Mouse (Mus musculus) megakaryocyte progenitor cell, adult 5-6 weeks (primary cell): ENCODE data around the gene Matk. TPM values are rescaled to one million over a fixed set of nuclear protein-coding genes. Genes with fewer than 3 reads are reported as not detected.
"Not testable (repeated sequence)": the region's sequence is repeated elsewhere in the genome, so short reads cannot be mapped to it uniquely, and the experiment has no call there.

Source experiments
- ATAC-seq: replicated peaks from 2 replicates; pipeline ENCODE4 v1.8.0; 2016; ENCODE audit warnings: mild to moderate bottlenecking, moderate TSS enrichment, inconsistent platforms; ENCODE audit not compliant: poor library complexity
- total RNA-seq, 2 experiments: library from RNA; stranded (forward) in 1 of 2; stranded (reverse) in 1 of 2; fragments of 157-497, 149-512 nt in 1 of 2; fragments of 200-1000 nt in 1 of 2; gene quantifications; 2 replicates each; pipeline versions ENCODE4 v1.2.3 to v1.2.4; 2015 to 2017

Matk gene
- total RNA-seq (2015) (10.2 and 16.7 TPM in 2 replicates), total RNA-seq (2017) (32.7 and 33.7 TPM in 2 replicates)

GRCm38 (mm10) chr10:81252424-81253419, at the start of gene Matk:
Matk (plus strand) TSS chr10:81252935.
- peak; percentile 33 for ATAC-seq

GRCm38 (mm10) chr10:81202978-81203720, 49.6 kb upstream of the Matk start:
- ATAC-seq, result peak; percentile 92

- ATAC-seq, result no peak
These were observed 48.6 kb upstream of the Matk start for GRCm38 (mm10) chr10:81204137-81204536.

- no peak for ATAC-seq
These were observed 42.6 kb upstream of the Matk start for GRCm38 (mm10) chr10:81210154-81210553.

- 0 out of 2 replicates have a peak, but pooled peaks have one; percentile 24 for ATAC-seq
These were observed 36.5 kb upstream of the Matk start for GRCm38 (mm10) chr10:81216260-81216659.

- ATAC-seq, result no peak
These were observed 35.9 kb upstream of the Matk start for GRCm38 (mm10) chr10:81216810-81217209.

- ATAC-seq, result peak; percentile 45; the same call in 1 of the 2 replicates
These were observed 35.5 kb upstream of the Matk start for GRCm38 (mm10) chr10:81217267-81217666.

GRCm38 (mm10) chr10:81217964-81218363, 34.8 kb upstream of the Matk start:
- peak; percentile 88 for ATAC-seq

- ATAC-seq, result peak; percentile 66
These were observed 31.2 kb upstream of the Matk start for GRCm38 (mm10) chr10:81221402-81222015.

GRCm38 (mm10) chr10:81223731-81224130, 29.0 kb upstream of the Matk start:
- ATAC-seq, result not testable (repeated sequence)

- ATAC-seq, result no peak
These were observed 22.8 kb upstream of the Matk start for GRCm38 (mm10) chr10:81229735-81230437.

- peak; percentile 29; the same call in 1 of the 2 replicates for ATAC-seq
These were observed 22.1 kb upstream of the Matk start, which contains the start of gene Atcay for GRCm38 (mm10) chr10:81230438-81231332. Atcay (minus strand) TSS chr10:81230833.

GRCm38 (mm10) chr10:81231436-81231835, 21.3 kb upstream of the Matk start:
- no peak for ATAC-seq

GRCm38 (mm10) chr10:81232580-81233225, 20.0 kb upstream of the Matk start, which contains the start of gene Zfr2:
Zfr2 (plus strand) TSS chr10:81233155.
- ATAC-seq, result peak; percentile 97

- ATAC-seq, result no peak
These were observed 19.5 kb upstream of the Matk start for GRCm38 (mm10) chr10:81233226-81233585.

- no peak for ATAC-seq
These were observed 18.5 kb upstream of the Matk start for GRCm38 (mm10) chr10:81234206-81234605.

- ATAC-seq, result no peak
These were observed 16.1 kb upstream of the Matk start for GRCm38 (mm10) chr10:81236471-81237268.

- no peak for ATAC-seq
These were observed 14.1 kb upstream of the Matk start for GRCm38 (mm10) chr10:81238618-81239017.
